Mouse (Mus musculus) midbrain, embryonic 12.5 days (tissue): ENCODE data around the gene F2. TPM values are rescaled to one million over a fixed set of nuclear protein-coding genes. Genes with fewer than 3 reads are reported as not detected.
"Not testable (repeated sequence)": the region's sequence is repeated elsewhere in the genome, so short reads cannot be mapped to it uniquely, and the experiment has no call there.

Experiments
- ATAC-seq: fragments of 200-750 bp; cut with Nextera tagmentation; 2 replicates; pipeline ENCODE4 v1.8.0; 2017; ENCODE audit warnings: low read depth, moderate TSS enrichment, moderate library complexity; ENCODE audit not compliant: low FRiP score
- H3K27ac ChIP-seq: fragments of 300-500 bp; sonication (generic); replicated peaks from 2 replicates; pipeline ENCODE4 v1.5.1; 2016; ENCODE audit warnings: mild to moderate bottlenecking
- H3K27me3 ChIP-seq: fragments of 300-500 bp; sonication (generic); 2 replicates; pipeline ENCODE4 v1.6.1; 2016; ENCODE audit warnings: mild to moderate bottlenecking
- H3K36me3 ChIP-seq: fragments of 300-500 bp; sonication (generic); 2 replicates; pipeline ENCODE4 v1.6.1; 2016
- H3K4me1 ChIP-seq: fragments of 300-500 bp; sonication (generic); 2 replicates; pipeline ENCODE4 v1.6.1; 2016
- H3K4me2 ChIP-seq: fragments of 300-500 bp; sonication (generic); replicated peaks from 2 replicates; pipeline ENCODE4 v1.6.1; 2016; ENCODE audit warnings: mild to moderate bottlenecking, moderate library complexity
- H3K4me3 ChIP-seq: fragments of 300-500 bp; sonication (generic); 2 replicates; pipeline ENCODE4 v1.5.1; 2016; ENCODE audit warnings: mild to moderate bottlenecking
- H3K9ac ChIP-seq: fragments of 300-500 bp; sonication (generic); replicated peaks from 2 replicates; pipeline ENCODE4 v1.6.1; 2016; ENCODE audit warnings: mild to moderate bottlenecking, moderate library complexity
- H3K9me3 ChIP-seq: fragments of 300-500 bp; sonication (generic); 2 replicates; pipeline ENCODE4 v1.6.1; 2016; ENCODE audit warnings: mild to moderate bottlenecking
- WGBS: fragments of 180-500 bp; shearing (Covaris S2); methylation state at CpG from one replicate; pipeline ENCODE4 v1.1.7; 2016; 5-methylcytosine and 5-hydroxymethylcytosine counted together
- polyA plus RNA-seq: library from polyadenylated mRNA; unstranded; fragments of >200 nt; fragmentation: Nextera tagmentation; extraction: Ambion mirVana; gene quantifications from 2 replicates; pipeline ENCODE4 v1.2.1, GENCODE M21; 2016

The F2 gene
- polyA plus RNA-seq, 1 experiment from 2014 or later: not detected

- 89% methylated on average over 8 of the region's 8 CpGs for WGBS
These were observed 8.0 kb downstream of the F2 start for GRCm38 (mm10) chr2:91628171-91628570.

GRCm38 (mm10) chr2:91627486-91627885 is 8.7 kb downstream of the F2 start:
- H3K9ac ChIP-seq: no peak overlapping the region
- peaks cover 14% of the 10 kb centered on the region for H3K36me3 ChIP-seq
- ATAC-seq: no peak
- H3K4me3 ChIP-seq: no peak overlapping the region
- no peak overlapping the region for H3K4me2 ChIP-seq
- H3K27me3 ChIP-seq: no peaks in the 10 kb centered on the region
- no peaks in the 10 kb centered on the region for H3K9me3 ChIP-seq
- H3K27ac ChIP-seq: no peak overlapping the region
- no peaks in the 10 kb centered on the region for H3K4me1 ChIP-seq
- 72% methylated on average over 5 of the region's 5 CpGs for WGBS

More at GRCm38 (mm10) chr2:91628171-91628570, 8.0 kb downstream of the F2 start:
- ATAC-seq: no peak
- no peaks in the 10 kb centered on the region for H3K9me3 ChIP-seq
- H3K36me3 ChIP-seq: peaks cover 7% of the 10 kb centered on the region; the same call in 1 of the 2 replicates
- no peaks in the 10 kb centered on the region for H3K27me3 ChIP-seq
- no peaks in the 10 kb centered on the region for H3K4me1 ChIP-seq
- H3K4me2 ChIP-seq: no peak overlapping the region
- no peak overlapping the region for H3K9ac ChIP-seq
- H3K27ac ChIP-seq: no peak overlapping the region
- H3K4me3 ChIP-seq: no peak overlapping the region

- not testable (repeated sequence) for H3K9ac ChIP-seq, H3K27ac ChIP-seq, H3K4me1 ChIP-seq, H3K9me3 ChIP-seq, H3K4me3 ChIP-seq, ATAC-seq, H3K4me2 ChIP-seq, H3K27me3 ChIP-seq
- peaks cover 53% of the 10 kb centered on the region for H3K36me3 ChIP-seq
- WGBS: 91% methylated on average over 7 of the region's 7 CpGs
These were observed 12.8 kb downstream of the F2 start for GRCm38 (mm10) chr2:91623366-91623765.

GRCm38 (mm10) chr2:91622356-91622755 is 13.9 kb downstream of the F2 start:
- no peaks in the 10 kb centered on the region for H3K27me3 ChIP-seq
- peaks cover 63% of the 10 kb centered on the region for H3K36me3 ChIP-seq
- H3K9ac ChIP-seq: no peak overlapping the region
- no peak overlapping the region for H3K27ac ChIP-seq
- ATAC-seq: no peak
- H3K9me3 ChIP-seq: no peaks in the 10 kb centered on the region
- 92% methylated on average over 5 of the region's 5 CpGs for WGBS
- H3K4me3 ChIP-seq: no peak overlapping the region
- H3K4me1 ChIP-seq: no peaks in the 10 kb centered on the region
- H3K4me2 ChIP-seq: no peak overlapping the region

GRCm38 (mm10) chr2:91609370-91609769 is 26.8 kb downstream of the F2 start:
- H3K9me3 ChIP-seq, H3K27me3 ChIP-seq, H3K4me1 ChIP-seq, H3K27ac ChIP-seq, H3K9ac ChIP-seq, ATAC-seq, H3K4me3 ChIP-seq, H3K4me2 ChIP-seq: not testable (repeated sequence)
- peaks cover 78% of the 10 kb centered on the region for H3K36me3 ChIP-seq

GRCm38 (mm10) chr2:91602389-91602788 is 33.8 kb downstream of the F2 start:
- Histone ChIP-seq H3K27ac (no peak overlapping the region), H3K4me2 (no peak overlapping the region), H3K27me3 (no peaks in the 10 kb centered on the region), H3K4me1 (no peaks in the 10 kb centered on the region), H3K4me3 (no peak overlapping the region), H3K36me3 (peaks cover 87% of the 10 kb centered on the region), H3K9ac (no peak overlapping the region), H3K9me3 (no peaks in the 10 kb centered on the region)
- no peak for ATAC-seq
- 94% methylated on average over 4 of the region's 4 CpGs for WGBS

- H3K27me3 ChIP-seq: no peaks in the 10 kb centered on the region
- no peaks in the 10 kb centered on the region for H3K9me3 ChIP-seq
- no peak overlapping the region for H3K27ac ChIP-seq
- H3K4me2 ChIP-seq: no peak overlapping the region
- peaks cover 90% of the 10 kb centered on the region for H3K36me3 ChIP-seq
- no peak overlapping the region for H3K9ac ChIP-seq
- ATAC-seq: no peak
- no peak overlapping the region for H3K4me3 ChIP-seq
- no peaks in the 10 kb centered on the region for H3K4me1 ChIP-seq
- WGBS: 98% methylated on average over 4 of the region's 4 CpGs
These were observed 35.7 kb downstream of the F2 start for GRCm38 (mm10) chr2:91600475-91600874.

GRCm38 (mm10) chr2:91586242-91586641 is 50.0 kb downstream of the F2 start:
- Histone ChIP-seq H3K27ac (no peak overlapping the region), H3K9me3 (no peaks in the 10 kb centered on the region), H3K9ac (no peak overlapping the region), H3K4me3 (no peak overlapping the region), H3K4me1 (no peaks in the 10 kb centered on the region), H3K36me3 (peaks cover 69% of the 10 kb centered on the region), H3K4me2 (no peak overlapping the region), H3K27me3 (no peaks in the 10 kb centered on the region)
- WGBS: 94% methylated on average over 1 of the region's 1 CpGs
- ATAC-seq: no peak

GRCm38 (mm10) chr2:91580894-91581293 is 55.3 kb downstream of the F2 start:
- H3K4me1 ChIP-seq: no peaks in the 10 kb centered on the region
- H3K36me3 ChIP-seq: peaks cover 72% of the 10 kb centered on the region
- no peak overlapping the region for H3K27ac ChIP-seq
- WGBS: 97% methylated on average over 1 of the region's 1 CpGs
- no peak for ATAC-seq
- no peak overlapping the region for H3K9ac ChIP-seq
- H3K9me3 ChIP-seq: no peaks in the 10 kb centered on the region
- H3K27me3 ChIP-seq: no peaks in the 10 kb centered on the region
- H3K4me2 ChIP-seq: no peak overlapping the region
- no peak overlapping the region for H3K4me3 ChIP-seq

Other genes starting within 250 kb of the F2 start
- gene 1110051M20Rik, start 191.7 kb downstream of the F2 start, polyA plus RNA-seq: 113 and 117 TPM in 2 replicates
- 8.5 and 9.8 TPM in 2 replicates for gene Lrp4, start 178.9 kb downstream of the F2 start, polyA plus RNA-seq
- gene Ckap5, start 109.7 kb downstream of the F2 start, polyA plus RNA-seq: 163 and 164 TPM in 2 replicates
- 11.0 and 13.3 TPM in 2 replicates for gene Zfp408, start 13.4 kb upstream of the F2 start, polyA plus RNA-seq
- gene Arhgap1, start 13.4 kb upstream of the F2 start, polyA plus RNA-seq: 83.7 and 88.9 TPM in 2 replicates
- gene Atg13, start 74.2 kb upstream of the F2 start, polyA plus RNA-seq: 35.1 and 36.2 TPM in 2 replicates
- gene Harbi1, start 74.4 kb upstream of the F2 start, polyA plus RNA-seq: 22.7 and 23.6 TPM in 2 replicates
- 26.8 and 27.0 TPM in 2 replicates for gene Ambra1, start 93.7 kb upstream of the F2 start, polyA plus RNA-seq